Mouse (Mus musculus) CH12.LX (cell line): ENCODE results near the gene Gm16253. TPM values are rescaled to one million over a fixed set of nuclear protein-coding genes. Genes with fewer than 3 reads are reported as not detected.
A peak's percentile ranks its signal among the peaks of the same experiment; 100 is the strongest.

Experiments used
- DNase-seq: peaks from one replicate; pipeline ENCODE4 v3.0.0-alpha.2; 2013; ENCODE audit errors: extremely low read depth
- H3K27ac ChIP-seq: 2 replicates; pipeline ENCODE4 v1.5.1; 2012; ENCODE audit warnings: low read depth, mild to moderate bottlenecking, control low read depth, moderate library complexity; ENCODE audit not compliant: insufficient read depth
- H3K27me3 ChIP-seq: replicated peaks from 2 replicates; pipeline ENCODE3; 2012; ENCODE audit warnings: inconsistent platforms
- H3K36me3 ChIP-seq, 2 experiments: replicated peaks in 1 of 2; 2 replicates each; pipeline versions ENCODE3 to v1.6.1; 2012; ENCODE audit warnings: inconsistent platforms in 1 of 2, low read length in 1 of 2, mild to moderate bottlenecking in 1 of 2, mixed read lengths in 1 of 2, moderate library complexity in 1 of 2; ENCODE audit not compliant: control insufficient read depth in 1 of 2, insufficient read depth in 1 of 2
- H3K4me1 ChIP-seq, 2 experiments: 2 replicates each; pipeline ENCODE4 v1.6.1; 2012; ENCODE audit warnings: inconsistent platforms in 1 of 2, moderate library complexity in 1 of 2; ENCODE audit not compliant: insufficient read depth in 2 of 2, control insufficient read depth in 1 of 2
- H3K4me2 ChIP-seq: 2 replicates; pipeline ENCODE4 v1.6.1; 2012; ENCODE audit warnings: low read depth, mild to moderate bottlenecking, control low read depth; ENCODE audit not compliant: poor library complexity, insufficient read depth, severe bottlenecking
- H3K4me3 ChIP-seq, 3 experiments: fragments of 150-350 bp in 1 of 3; sonication (generic) in 1 of 3; replicated peaks in 1 of 3; 2 replicates each; pipeline versions ENCODE3 to v1.5.1; 2011 to 2012; ENCODE audit warnings: low read depth in 2 of 3, low read length in 2 of 3, mild to moderate bottlenecking in 2 of 3, moderate library complexity in 2 of 3, control low read depth in 1 of 3, improper control_type of control experiment in 1 of 3, inconsistent platforms in 1 of 3, mixed read lengths in 1 of 3; ENCODE audit not compliant: poor library complexity in 1 of 3
- H3K79me2 ChIP-seq: replicated peaks from 2 replicates; pipeline ENCODE4 v1.6.1; 2012; ENCODE audit warnings: mild to moderate bottlenecking, moderate library complexity; ENCODE audit not compliant: control insufficient read depth, poor library complexity, insufficient read depth, severe bottlenecking; ENCODE audit errors: extremely low read depth
- H3K9ac ChIP-seq: 2 replicates; pipeline ENCODE4 v1.6.1; 2012; ENCODE audit warnings: low read depth, mild to moderate bottlenecking, control low read depth, moderate library complexity; ENCODE audit not compliant: insufficient read depth
- H3K9me3 ChIP-seq: replicated peaks from 2 replicates; pipeline ENCODE3; 2012; ENCODE audit warnings: low read length, inconsistent platforms, mixed read lengths
- CHD1 ChIP-seq: IDR thresholded peaks from 2 replicates; pipeline ENCODE4 v1.6.1; 2012; ENCODE audit warnings: low read depth, low read length, improper control_type of control experiment, inconsistent platforms
- CHD2 ChIP-seq: IDR thresholded peaks from 2 replicates; pipeline ENCODE4 v1.6.1; 2011; ENCODE audit warnings: low read length, improper control_type of control experiment
- EP300 ChIP-seq: IDR thresholded peaks from 2 replicates; pipeline ENCODE4 v1.6.1; 2011; ENCODE audit warnings: low read length, improper control_type of control experiment
- ETS1 ChIP-seq: conservative IDR thresholded peaks from 2 replicates; pipeline ENCODE4 v1.6.1; 2012; ENCODE audit warnings: low read depth, mild to moderate bottlenecking, inconsistent platforms, low read length, improper control_type of control experiment, moderate library complexity
- GABPA ChIP-seq: IDR thresholded peaks from 2 replicates; pipeline ENCODE4 v1.6.1; 2012; ENCODE audit warnings: low read depth, low read length, improper control_type of control experiment, inconsistent platforms; ENCODE audit not compliant: insufficient replicate concordance
- IRF4 ChIP-seq: IDR thresholded peaks from 2 replicates; pipeline ENCODE4 v1.6.1; 2014; ENCODE audit warnings: low read depth, mild to moderate bottlenecking, inconsistent platforms, low read length, improper control_type of control experiment
- JUN ChIP-seq: IDR thresholded peaks from 2 replicates; pipeline ENCODE4 v1.6.1; 2011; ENCODE audit warnings: low read depth, mild to moderate bottlenecking, low read length, improper control_type of control experiment, moderate library complexity; ENCODE audit not compliant: insufficient read depth
- JUND ChIP-seq: conservative IDR thresholded peaks from 2 replicates; pipeline ENCODE4 v1.6.1; 2011; ENCODE audit warnings: low read depth, low read length, improper control_type of control experiment
- MAFK ChIP-seq: IDR thresholded peaks from 2 replicates; pipeline ENCODE4 v1.6.1; 2011; ENCODE audit warnings: low read length, improper control_type of control experiment; ENCODE audit not compliant: insufficient replicate concordance
- MAZ ChIP-seq: IDR thresholded peaks from 2 replicates; pipeline ENCODE4 v1.6.1; 2012; ENCODE audit warnings: low read depth, mild to moderate bottlenecking, inconsistent platforms, low read length, improper control_type of control experiment, moderate library complexity
- MEF2A ChIP-seq: IDR thresholded peaks from 2 replicates; pipeline ENCODE4 v1.6.1; 2014; ENCODE audit warnings: low read depth, mild to moderate bottlenecking, inconsistent platforms, low read length, improper control_type of control experiment, borderline replicate concordance
- NELFE ChIP-seq: IDR thresholded peaks from 2 replicates; pipeline ENCODE4 v1.6.1; 2011; ENCODE audit warnings: low read depth, low read length, improper control_type of control experiment
- NRF1 ChIP-seq: IDR thresholded peaks from 2 replicates; pipeline ENCODE4 v1.6.1; 2014; ENCODE audit warnings: low read depth, mild to moderate bottlenecking, inconsistent platforms, low read length, improper control_type of control experiment, moderate library complexity
- PAX5 ChIP-seq: IDR thresholded peaks from 2 replicates; pipeline ENCODE4 v1.6.1; 2012; ENCODE audit warnings: low read length, inconsistent platforms, mixed read lengths
- POLR2A ChIP-seq: IDR thresholded peaks from 2 replicates; pipeline ENCODE4 v1.6.1; 2011; ENCODE audit warnings: low read depth, mild to moderate bottlenecking, improper control_type of control experiment, low read length
- POLR2AphosphoS2 ChIP-seq: IDR thresholded peaks from 2 replicates; pipeline ENCODE4 v1.6.1; 2011; ENCODE audit warnings: low read depth, low read length, improper control_type of control experiment
- RCOR1 ChIP-seq: conservative IDR thresholded peaks from 2 replicates; pipeline ENCODE4 v1.6.1; 2012; ENCODE audit warnings: low read depth, mild to moderate bottlenecking, inconsistent platforms, low read length, improper control_type of control experiment
- SMC3 ChIP-seq: IDR thresholded peaks from 2 replicates; pipeline ENCODE4 v1.6.1; 2011; ENCODE audit warnings: low read depth, low read length, improper control_type of control experiment
- TCF12 ChIP-seq: IDR thresholded peaks from 2 replicates; pipeline ENCODE4 v1.6.1; 2014; ENCODE audit warnings: low read depth, mild to moderate bottlenecking, inconsistent platforms, low read length, improper control_type of control experiment
- UBTF ChIP-seq: IDR thresholded peaks from 2 replicates; pipeline ENCODE4 v1.6.1; 2012; ENCODE audit warnings: low read depth, mild to moderate bottlenecking, inconsistent platforms, low read length, improper control_type of control experiment, moderate library complexity
- USF2 ChIP-seq: conservative IDR thresholded peaks from 2 replicates; pipeline ENCODE4 v1.6.1; 2011; ENCODE audit warnings: low read depth, low read length, improper control_type of control experiment
- ZC3H11A ChIP-seq: IDR thresholded peaks from 2 replicates; pipeline ENCODE4 v1.6.1; 2012; ENCODE audit warnings: low read depth, mild to moderate bottlenecking, inconsistent platforms, low read length, improper control_type of control experiment
- ZKSCAN1 ChIP-seq: IDR thresholded peaks from 2 replicates; pipeline ENCODE4 v1.6.1; 2012; ENCODE audit warnings: low read depth, inconsistent platforms, low read length, improper control_type of control experiment, borderline replicate concordance
- ZNF384 ChIP-seq: IDR thresholded peaks from 2 replicates; pipeline ENCODE4 v1.6.1; 2012; ENCODE audit warnings: low read depth, low read length, improper control_type of control experiment, inconsistent platforms
- dilution Hi-C: fragments of 300-500 bp; cut with MboI; formaldehyde crosslinking; loops from 2 replicates; pipeline ENCODE4 v1.14.3; 2020; ENCODE audit warnings: low sequenced_read_pairs; ENCODE audit not compliant: extremely low pct_unique_long_range_greater_than_20kb, extremely low pct_ligation_motif_present
- in situ Hi-C: fragments of 300-500 bp; cut with MboI; formaldehyde crosslinking; loops from 3 replicates; pipeline ENCODE4 v1.14.3; 2019; ENCODE audit warnings: low sequenced_read_pairs, low pct_ligation_motif_present, low pct_unique_long_range_greater_than_20kb, mixed read lengths
- polyA plus RNA-seq: library from polyadenylated mRNA; unstranded; fragments of >175 nt; gene quantifications from 2 replicates; pipeline ENCODE4 v1.2.1, GENCODE M21; 2012; ENCODE audit warnings: low read depth; ENCODE audit not compliant: insufficient read length
- total RNA-seq, 2 experiments: library from RNA; depleted of rRNA; stranded (reverse); fragments of 300-350 nt in 1 of 2; fragments of >200 nt in 1 of 2; gene quantifications; 2 replicates each; pipeline ENCODE4 v1.2.3; 2012 to 2014

Gm16253 gene
- total and polyA plus RNA-seq, 3 experiments: 0.46 to 0.72 TPM; not detected in 1

- peak; percentile 23; the same call in 1 of the 2 replicates for TF ChIP-seq USF2
- TF ChIP-seq JUND: no peak
- peak; percentile 100 for TF ChIP-seq NELFE
- TF ChIP-seq ZKSCAN1: no peak
- TF ChIP-seq POLR2AphosphoS2: peak; percentile 98
These were observed 19.1 kb upstream of the Gm16253 start, which contains the start of gene Txnip (continued) for GRCm38 (mm10) chr3:96557694-96558093.

GRCm38 (mm10) chr3:96558159-96558558 lies 18.6 kb upstream of the Gm16253 start:
- Histone ChIP-seq H3K27me3 (no peaks in the 10 kb centered on the region), H3K4me3 (peak overlapping the region; percentile 77 to 100 (median 78)), H3K9me3 (no peaks in the 10 kb centered on the region), H3K36me3 (peaks cover 28 to 30% of the 10 kb centered on the region in 2 experiments), H3K27ac (peak overlapping the region; percentile 98), H3K79me2 (peaks cover 41% of the 10 kb centered on the region), H3K9ac (peak overlapping the region; percentile 98), H3K4me2 (no peak overlapping the region), H3K4me1 (peaks cover 8 to 46% of the 10 kb centered on the region in 2 experiments)
- TF ChIP-seq ZKSCAN1 (no peak), CHD2 (no peak), MEF2A (no peak), JUN (no peak), ETS1 (no peak), NRF1 (no peak), GABPA (no peak), POLR2A (no peak), EP300 (peak; percentile 39; the same call in 1 of the 2 replicates), TCF12 (no peak), SMC3 (no peak), USF2 (no peak), ZNF384 (no peak), MAFK (no peak), CHD1 (peak; percentile 86; the same call in 1 of the 2 replicates), UBTF (no peak), RCOR1 (0 out of 2 replicates have a peak, but pooled peaks have one; percentile 25), ZC3H11A (no peak), PAX5 (no peak), IRF4 (no peak), MAZ (no peak; the same call in 1 of the 2 replicates)
- DNase-seq: no peak
- in situ Hi-C loops (no loop called here), dilution Hi-C loops (no loop called here)
